Mouse (Mus musculus): ENCODE data around the gene Siglece. TPM values are rescaled to one million over a fixed set of nuclear protein-coding genes. Genes with fewer than 3 reads are reported as not detected.

The Siglece gene
- polyA plus RNA-seq, 1 experiment from 2014 or later, result 0.30 TPM

DNA sequence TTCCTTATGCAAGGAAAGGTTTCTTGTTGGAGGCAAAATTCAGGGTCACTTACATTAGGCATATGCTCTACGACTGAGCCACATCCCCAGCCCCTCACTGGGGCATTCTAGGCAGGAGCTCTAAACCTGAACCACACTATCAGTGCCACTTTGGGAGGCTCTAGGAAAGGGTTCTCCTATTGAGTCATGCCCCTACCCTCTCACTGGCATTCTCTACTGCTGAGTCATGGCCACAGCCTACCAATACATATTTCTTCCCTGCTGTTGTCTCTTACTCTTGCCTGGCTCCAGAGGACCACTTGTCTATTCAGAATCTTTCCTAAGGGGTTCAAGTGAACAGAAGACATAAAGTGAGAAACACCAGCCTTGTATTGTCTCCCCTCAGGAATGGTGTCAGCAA is 2.8 kb upstream of the Siglece start:
- Histone ChIP-seq H3K4me3 (no peak overlapping the region), H3K27me3 (replicated peaks) (no peaks in the 10 kb centered on the region), H3K4me2 (replicated peaks) (no peak overlapping the region), H3K36me3 (no peaks in the 10 kb centered on the region), H3K27ac (no peak overlapping the region), H3K9me3 (no peaks in the 10 kb centered on the region), H3K9ac (no peak overlapping the region), H3K4me1 (no peaks in the 10 kb centered on the region)
- WGBS, result 91% methylated on average over 1 of the region's 1 CpGs
- no peak for ATAC-seq (ENCODE audit: low FRiP score, low read depth)

GRCm38 (mm10) chr7:43656232-43656631 is 3.7 kb downstream of the Siglece start:
- Histone ChIP-seq H3K9ac (no peak overlapping the region), H3K27ac (no peak overlapping the region), H3K36me3 (no peaks in the 10 kb centered on the region), H3K27me3 (replicated peaks) (no peaks in the 10 kb centered on the region), H3K4me2 (replicated peaks) (no peak overlapping the region), H3K4me3 (no peak overlapping the region), H3K9me3 (0 out of 2 replicates have a peak, but pooled peaks cover 3% of the 10 kb centered on the region), H3K4me1 (no peaks in the 10 kb centered on the region)
- WGBS, result 76% methylated on average over 6 of the region's 6 CpGs
- no peak for ATAC-seq (ENCODE audit: low FRiP score, low read depth)

DNA sequence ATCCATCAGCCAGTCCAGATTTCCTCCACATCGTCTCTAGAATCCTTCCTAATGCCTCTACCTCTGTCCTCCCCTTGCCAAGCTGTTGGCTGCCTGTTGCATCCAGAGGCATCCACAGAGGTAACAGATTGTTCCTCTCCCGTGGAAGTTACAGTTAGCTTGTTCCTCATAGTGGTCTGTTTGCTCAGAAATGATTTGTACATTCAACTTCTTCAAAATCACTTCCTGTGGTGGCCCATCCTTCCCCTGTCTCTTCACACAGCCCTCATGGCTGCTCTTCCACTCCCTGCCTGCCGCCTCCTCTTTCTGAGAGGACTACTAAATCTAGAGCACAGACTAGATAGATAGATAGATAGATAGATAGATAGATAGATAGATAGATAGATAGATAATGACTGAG is 5.4 kb downstream of the Siglece start:
- Histone ChIP-seq H3K4me3 (no peak overlapping the region), H3K4me2 (replicated peaks) (no peak overlapping the region), H3K36me3 (no peaks in the 10 kb centered on the region), H3K27me3 (replicated peaks) (no peaks in the 10 kb centered on the region), H3K27ac (no peak overlapping the region), H3K4me1 (no peaks in the 10 kb centered on the region), H3K9me3 (0 out of 2 replicates have a peak, but pooled peaks cover 3% of the 10 kb centered on the region), H3K9ac (no peak overlapping the region)
- no peak for ATAC-seq (ENCODE audit: low FRiP score, low read depth)
- 77% methylated on average over 3 of the region's 3 CpGs for WGBS

DNA sequence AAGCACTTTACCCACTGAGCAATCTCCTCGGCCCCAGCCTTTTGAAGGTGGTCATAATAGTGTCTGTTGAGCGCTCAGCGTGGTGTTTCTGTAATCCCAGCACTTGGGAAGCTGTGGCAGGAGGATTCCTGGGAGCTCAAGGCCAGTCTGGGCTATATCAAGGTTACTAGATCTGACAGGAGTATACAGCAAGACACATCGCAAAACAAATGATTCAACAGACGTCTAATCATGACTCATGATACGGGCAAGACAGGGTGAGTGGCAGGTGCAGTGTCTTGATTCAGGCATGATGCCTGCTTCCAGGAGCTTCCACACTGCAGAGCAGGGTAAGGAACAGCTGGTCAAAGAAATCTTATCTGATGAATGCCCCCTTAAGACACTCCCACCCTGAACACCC is 7.3 kb downstream of the Siglece start:
- H3K36me3 ChIP-seq, result no peaks in the 10 kb centered on the region
- 0 out of 2 replicates have a peak, but pooled peaks cover 3% of the 10 kb centered on the region for H3K9me3 ChIP-seq
- ATAC-seq (ENCODE audit: low FRiP score, low read depth), result no peak
- H3K27me3 ChIP-seq (replicated peaks), result no peaks in the 10 kb centered on the region
- H3K9ac ChIP-seq, result no peak overlapping the region
- no peaks in the 10 kb centered on the region for H3K4me1 ChIP-seq
- 89% methylated on average over 6 of the region's 6 CpGs for WGBS
- H3K4me2 ChIP-seq (replicated peaks), result no peak overlapping the region
- H3K4me3 ChIP-seq, result no peak overlapping the region
- H3K27ac ChIP-seq, result no peak overlapping the region

- WGBS, result 85% methylated on average over 17 of the region's 17 CpGs
- no peaks in the 10 kb centered on the region for H3K27me3 ChIP-seq (replicated peaks)
- H3K4me2 ChIP-seq (replicated peaks), result no peak overlapping the region
- H3K9ac ChIP-seq, result no peak overlapping the region
- no peaks in the 10 kb centered on the region for H3K36me3 ChIP-seq
- H3K4me1 ChIP-seq, result no peaks in the 10 kb centered on the region
- no peaks in the 10 kb centered on the region for H3K9me3 ChIP-seq
- H3K4me3 ChIP-seq, result no peak overlapping the region
- no peak for ATAC-seq (ENCODE audit: low FRiP score, low read depth)
- H3K27ac ChIP-seq, result no peak overlapping the region
Measured at GRCm38 (mm10) chr7:43643046-43643652, 16.8 kb downstream of the Siglece start.

GRCm38 (mm10) chr7:43642587-43642986 is 17.4 kb downstream of the Siglece start:
- Histone ChIP-seq H3K9me3 (no peaks in the 10 kb centered on the region), H3K36me3 (no peaks in the 10 kb centered on the region), H3K4me2 (replicated peaks) (no peak overlapping the region), H3K9ac (no peak overlapping the region), H3K4me1 (no peaks in the 10 kb centered on the region), H3K4me3 (no peak overlapping the region), H3K27me3 (replicated peaks) (no peaks in the 10 kb centered on the region), H3K27ac (no peak overlapping the region)
- 86% methylated on average over 5 of the region's 5 CpGs for WGBS
- no peak for ATAC-seq (ENCODE audit: low FRiP score, low read depth)

DNA sequence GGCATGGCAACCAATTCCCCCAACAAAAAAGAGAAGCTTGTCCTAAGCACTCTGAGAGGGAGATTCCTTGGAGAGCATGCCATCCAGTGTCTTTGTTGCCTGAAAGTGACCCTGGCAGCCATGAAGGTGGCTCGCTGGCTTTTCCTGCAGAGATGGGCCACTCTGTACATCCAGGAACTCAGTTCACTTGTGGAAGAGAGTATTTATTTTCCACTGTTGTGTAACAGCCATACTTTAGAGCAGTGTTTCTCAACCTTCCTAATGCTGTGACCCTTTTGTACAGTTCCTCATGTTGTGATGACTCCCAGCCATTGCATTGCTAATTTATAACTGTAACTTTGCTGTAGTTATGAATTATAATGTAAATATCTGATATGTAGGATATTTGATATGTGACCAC is 22.8 kb downstream of the Siglece start:
- Histone ChIP-seq H3K4me3 (no peak overlapping the region), H3K4me1 (no peaks in the 10 kb centered on the region), H3K36me3 (no peaks in the 10 kb centered on the region), H3K9me3 (no peaks in the 10 kb centered on the region), H3K4me2 (replicated peaks) (no peak overlapping the region), H3K27me3 (replicated peaks) (no peaks in the 10 kb centered on the region), H3K27ac (no peak overlapping the region), H3K9ac (no peak overlapping the region)
- 69% methylated on average over 1 of the region's 1 CpGs for WGBS
- ATAC-seq (ENCODE audit: low FRiP score, low read depth), result no peak

GRCm38 (mm10) chr7:43636194-43636593 is 23.8 kb downstream of the Siglece start:
- H3K36me3 ChIP-seq, result no peaks in the 10 kb centered on the region
- H3K4me3 ChIP-seq, result no peak overlapping the region
- H3K27me3 ChIP-seq (replicated peaks), result no peaks in the 10 kb centered on the region
- no peak overlapping the region for H3K4me2 ChIP-seq (replicated peaks)
- 71% methylated on average over 2 of the region's 2 CpGs for WGBS
- H3K9me3 ChIP-seq, result no peaks in the 10 kb centered on the region
- H3K9ac ChIP-seq, result no peak overlapping the region
- H3K4me1 ChIP-seq, result no peaks in the 10 kb centered on the region
- H3K27ac ChIP-seq, result no peak overlapping the region
- no peak for ATAC-seq (ENCODE audit: low FRiP score, low read depth)

- Histone ChIP-seq H3K27ac (no peak within 1 kb of the TSS), H3K9me3 (no peaks in the 10 kb centered on the region), H3K4me2 (replicated peaks) (no peak within 1 kb of the TSS), H3K4me3 (no peak within 1 kb of the TSS), H3K9ac (no peak within 1 kb of the TSS), H3K36me3 (no peaks in the 10 kb centered on the region), H3K27me3 (replicated peaks) (no peaks in the 10 kb centered on the region), H3K4me1 (no peaks in the 10 kb centered on the region)
- no peak for ATAC-seq (ENCODE audit: low FRiP score, low read depth)
- 77% methylated on average over 6 of the region's 6 CpGs for WGBS
Measured at GRCm38 (mm10) chr7:43634500-43634899, 25.5 kb downstream of the Siglece start, which contains the start of gene Ceacam18. Gene Ceacam18 (plus strand): TSS chr7:43634707.

DNA sequence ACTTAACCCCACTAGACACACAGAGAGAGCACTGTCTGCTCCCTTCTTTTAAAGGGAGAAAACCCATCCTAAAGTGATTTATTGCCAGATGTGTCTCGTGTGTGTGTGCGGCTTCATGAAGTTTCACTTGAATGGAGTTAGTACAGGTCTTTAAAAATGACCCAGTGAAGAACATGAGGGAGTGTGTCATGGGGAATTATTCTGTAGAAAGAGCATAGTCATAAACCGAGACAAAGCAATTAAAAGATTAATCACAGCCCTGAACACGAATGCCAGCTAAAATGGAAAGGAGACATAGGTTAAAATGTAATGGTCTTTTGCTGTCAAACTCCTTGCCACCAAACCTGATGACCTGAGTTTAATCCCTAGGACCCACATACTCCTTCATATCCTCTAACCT is 26.0 kb downstream of the Siglece start:
- Histone ChIP-seq H3K9me3 (no peaks in the 10 kb centered on the region), H3K27me3 (replicated peaks) (no peaks in the 10 kb centered on the region), H3K4me1 (no peaks in the 10 kb centered on the region), H3K4me3 (no peak overlapping the region), H3K27ac (no peak overlapping the region), H3K4me2 (replicated peaks) (no peak overlapping the region), H3K9ac (no peak overlapping the region), H3K36me3 (no peaks in the 10 kb centered on the region)
- WGBS, result 57% methylated on average over 4 of the region's 4 CpGs
- no peak for ATAC-seq (ENCODE audit: low FRiP score, low read depth)

DNA sequence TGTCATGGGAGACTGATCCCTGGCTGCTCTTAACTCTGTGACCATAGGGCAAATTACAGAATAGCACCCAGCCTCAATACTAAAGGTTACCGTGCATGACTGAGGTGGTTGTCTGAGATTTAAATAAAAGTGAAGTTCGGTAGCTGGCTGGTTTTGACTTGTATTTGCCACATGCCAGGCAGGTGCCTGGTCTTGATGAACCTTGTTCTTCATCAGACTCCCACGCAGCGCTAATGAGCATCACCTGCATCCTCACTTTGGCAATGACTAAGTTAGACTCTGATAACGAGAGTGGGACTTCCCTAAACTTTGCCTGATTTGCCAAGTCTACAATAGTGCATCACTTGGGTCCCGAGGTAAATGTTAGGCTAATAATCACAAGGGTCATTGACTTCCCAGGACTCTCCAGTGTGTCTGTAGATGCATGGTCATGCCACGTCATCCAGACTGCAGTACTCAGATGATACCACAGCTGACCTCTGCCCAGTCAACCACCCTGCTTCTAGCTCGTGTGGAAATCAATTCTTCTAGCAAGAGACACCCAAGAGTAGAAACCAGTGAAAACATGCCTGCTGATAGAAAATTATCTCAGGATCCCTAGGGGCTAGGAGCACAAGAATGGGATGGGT is 34.1 kb downstream of the Siglece start:
- Histone ChIP-seq H3K4me1 (no peaks in the 10 kb centered on the region), H3K9me3 (no peaks in the 10 kb centered on the region), H3K4me3 (no peak overlapping the region), H3K4me2 (replicated peaks) (no peak overlapping the region), H3K27me3 (replicated peaks) (no peaks in the 10 kb centered on the region), H3K27ac (no peak overlapping the region), H3K36me3 (no peaks in the 10 kb centered on the region), H3K9ac (no peak overlapping the region)
- no peak for ATAC-seq (ENCODE audit: low FRiP score, low read depth)
- WGBS, result 84% methylated on average over 8 of the region's 8 CpGs

DNA sequence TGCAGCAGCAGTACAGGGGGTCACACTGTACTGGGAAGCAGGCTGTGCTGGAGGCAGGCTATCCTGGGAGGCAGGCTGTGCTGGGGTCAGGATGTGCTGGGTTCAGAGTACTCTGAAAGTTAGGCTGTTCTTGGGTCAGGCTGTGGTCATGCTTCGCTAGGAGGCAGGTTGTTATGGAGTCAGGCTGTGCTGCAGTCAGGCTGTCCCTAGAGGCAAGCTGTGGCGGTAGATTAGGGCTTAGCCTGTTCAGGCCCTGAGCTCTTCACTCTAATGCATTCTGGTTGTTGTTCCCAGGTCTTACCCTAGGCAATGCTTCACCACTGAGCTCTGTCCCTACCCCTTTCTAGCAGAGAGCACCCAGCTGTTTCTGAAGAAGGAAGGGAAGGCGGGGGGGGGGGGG is 34.9 kb downstream of the Siglece start:
- 66% methylated on average over 3 of the region's 3 CpGs for WGBS
- no peak overlapping the region for H3K27ac ChIP-seq
- no peaks in the 10 kb centered on the region for H3K4me1 ChIP-seq
- no peak overlapping the region for H3K9ac ChIP-seq
- no peak overlapping the region for H3K4me3 ChIP-seq
- no peaks in the 10 kb centered on the region for H3K27me3 ChIP-seq (replicated peaks)
- H3K36me3 ChIP-seq, result no peaks in the 10 kb centered on the region
- no peak for ATAC-seq (ENCODE audit: low FRiP score, low read depth)
- no peaks in the 10 kb centered on the region for H3K9me3 ChIP-seq
- no peak overlapping the region for H3K4me2 ChIP-seq (replicated peaks)

- Histone ChIP-seq H3K27ac (no peak overlapping the region), H3K36me3 (no peaks in the 10 kb centered on the region), H3K4me1 (no peaks in the 10 kb centered on the region), H3K9ac (no peak overlapping the region), H3K27me3 (replicated peaks) (no peaks in the 10 kb centered on the region), H3K4me2 (replicated peaks) (peak overlapping the region; percentile 31), H3K4me3 (no peak overlapping the region), H3K9me3 (no peaks in the 10 kb centered on the region)
- WGBS, result 14% methylated on average over 10 of the region's 10 CpGs
- ATAC-seq (ENCODE audit: low FRiP score, low read depth), result no peak
Measured at GRCm38 (mm10) chr7:43623819-43624218, 36.1 kb downstream of the Siglece start.

Measured in neural tube, embryonic 12.5 days (tissue).